Mouse (Mus musculus) lung, adult 2 months (tissue): ENCODE data around the gene Vegfa.

Experiments used
- CTCF ChIP-seq: fragments of 200-500 bp; IDR thresholded peaks from 2 replicates; pipeline ENCODE4 v1.5.1; 2011; ENCODE audit warnings: mild to moderate bottlenecking, low read length, control low read depth; ENCODE audit not compliant: insufficient read depth
- POLR2A ChIP-seq: fragments of 200-500 bp; IDR thresholded peaks from 2 replicates; pipeline ENCODE4 v1.6.1; 2011; ENCODE audit warnings: low read depth, mild to moderate bottlenecking, control low read depth, low read length, borderline replicate concordance; ENCODE audit errors: extremely low read depth

GRCm38 (mm10) chr17:45986915-45987314 lies 45.3 kb downstream of the Vegfa start:
- TF ChIP-seq CTCF (no peak), POLR2A (no peak)
